Mouse (Mus musculus): Measurements from ENCODE around the gene Gm49486. TPM values are rescaled to one million over a fixed set of nuclear protein-coding genes. Genes with fewer than 3 reads are reported as not detected.

Gm49486 gene
- total RNA-seq, 2 experiments from 2014 or later = 0.13 TPM; not detected in 1

DNA sequence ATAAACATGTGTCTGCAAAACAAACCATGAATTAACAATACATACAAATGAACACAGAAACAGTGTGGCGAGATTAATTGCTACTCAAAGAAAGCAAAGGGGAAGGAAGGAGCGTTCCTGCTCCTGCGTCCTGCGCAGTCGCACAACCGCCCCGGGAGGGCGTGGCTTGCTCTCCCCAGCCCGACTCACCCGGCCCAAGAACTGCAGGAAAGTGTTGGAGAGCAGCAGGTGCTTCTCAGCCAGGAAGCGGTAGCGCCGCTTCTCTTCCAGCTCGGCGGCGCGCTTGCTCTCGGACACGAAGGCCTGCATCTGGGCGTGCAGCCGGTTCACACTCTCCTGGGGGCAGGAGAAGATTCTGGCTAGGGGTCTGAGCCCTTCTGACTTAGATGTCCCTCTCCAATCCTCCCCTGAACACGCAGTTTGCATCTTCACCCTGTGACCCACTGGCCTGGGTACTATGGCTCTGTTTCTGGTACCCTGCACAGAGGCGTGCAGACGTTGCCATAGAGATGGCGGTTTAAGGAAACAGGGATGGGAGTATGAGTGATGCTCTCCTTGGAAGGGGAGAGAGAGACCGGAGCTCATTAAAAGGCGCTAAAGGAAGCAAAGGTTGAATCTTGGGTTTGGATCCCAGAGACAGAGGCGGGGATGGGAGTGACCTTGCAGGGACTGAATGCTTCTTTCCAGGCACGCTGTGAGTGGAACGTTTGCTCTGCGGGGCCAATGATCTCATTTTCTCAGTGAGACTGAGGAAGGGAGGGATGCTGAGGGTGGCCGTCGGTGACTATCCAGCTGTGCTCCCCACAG, 41.3 kb downstream of the Gm49486 start:
- DNase-seq = peak; percentile 84 to 91

DNA sequence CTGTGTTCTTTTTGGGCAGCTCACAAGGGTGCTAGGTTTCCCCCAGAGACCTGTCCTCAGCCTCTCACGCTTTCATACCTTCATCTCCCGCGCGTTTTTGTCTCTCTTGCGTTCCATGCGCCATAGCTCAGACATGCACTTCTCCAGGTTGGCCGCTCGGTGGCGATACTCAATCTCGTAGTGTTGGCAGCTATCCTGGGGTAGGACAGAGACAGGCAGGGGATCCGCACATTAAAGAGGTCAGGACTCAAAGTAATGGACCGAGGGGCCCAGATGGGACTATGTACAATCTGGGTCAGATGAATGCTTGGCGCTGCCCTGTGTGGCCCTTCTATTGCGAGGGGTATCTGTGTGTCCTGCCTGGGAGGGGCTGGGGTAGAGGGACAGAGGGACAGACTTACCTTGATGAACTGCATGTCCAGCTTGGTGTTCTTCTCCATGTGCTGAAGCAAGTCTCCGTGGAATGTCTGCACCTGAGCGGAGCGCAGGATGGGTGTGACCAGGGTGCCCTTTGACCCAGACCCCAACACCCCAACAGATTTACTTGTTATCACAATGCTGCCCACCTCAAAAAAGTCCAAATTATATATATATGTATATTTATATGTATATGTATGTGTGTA, 42.0 kb downstream of the Gm49486 start:
- peak; percentile 48 to 51 for DNase-seq

DNA sequence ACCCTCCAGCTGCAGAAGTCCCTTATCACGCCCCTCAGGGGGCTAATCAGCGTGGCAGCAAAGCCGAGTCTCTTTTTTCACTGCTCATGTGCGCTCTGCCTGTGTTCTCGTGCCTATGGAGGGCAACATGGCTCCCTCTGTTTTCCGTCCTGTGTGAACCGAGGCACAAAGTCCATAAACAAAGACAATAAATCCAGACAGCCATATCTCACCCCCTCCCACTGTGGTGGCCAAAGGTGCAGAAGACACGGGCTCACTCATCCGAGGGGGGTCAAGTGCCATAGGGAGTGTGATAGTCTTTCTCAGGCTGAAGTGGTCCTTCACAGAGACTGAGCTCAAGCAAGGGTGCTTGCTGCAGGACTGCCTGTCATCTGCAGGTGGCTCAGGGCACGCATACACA, 43.8 kb downstream of the Gm49486 start:
- no peak for DNase-seq

DNA sequence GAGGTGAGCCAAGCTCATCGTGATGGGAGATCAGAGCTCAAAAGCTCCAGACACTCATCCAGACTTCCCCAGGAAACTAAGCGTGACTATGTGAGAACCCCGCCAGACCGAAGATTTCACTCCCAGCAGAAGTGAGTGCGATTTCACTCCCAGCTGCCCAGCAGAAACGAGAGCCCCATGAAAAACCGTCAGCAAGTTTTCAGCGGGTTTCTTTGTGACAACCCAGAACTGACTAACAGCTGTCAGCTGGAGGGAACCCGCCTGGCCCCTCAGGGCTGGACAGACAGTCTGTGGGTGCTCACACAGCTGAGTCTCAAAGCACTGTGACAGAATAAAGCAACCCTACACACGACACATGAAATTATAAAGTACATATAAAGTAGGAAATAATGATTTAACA, 48.5 kb downstream of the Gm49486 start:
- no peak for DNase-seq

DNA sequence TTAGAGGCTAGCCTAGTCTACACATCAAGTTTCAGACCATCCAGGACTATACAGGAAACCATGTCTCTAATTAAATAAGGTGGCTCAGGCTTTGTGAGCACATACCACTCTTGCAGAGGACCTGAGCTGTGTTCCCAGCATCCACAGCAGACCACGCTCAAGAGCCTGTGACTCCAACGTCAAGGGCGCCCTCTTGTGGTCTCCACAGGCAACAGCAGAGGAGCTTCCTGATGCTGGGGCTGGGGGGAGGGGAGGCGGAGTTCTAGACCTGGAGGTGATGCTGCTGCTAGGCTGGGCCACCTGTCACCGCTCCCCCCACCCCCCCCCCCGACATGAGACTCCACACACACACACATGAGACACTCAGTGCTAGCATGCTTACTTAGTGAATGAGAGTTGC, 51.0 kb downstream of the Gm49486 start:
- peak in 1 of 2 experiments; percentile 34 for DNase-seq

DNA sequence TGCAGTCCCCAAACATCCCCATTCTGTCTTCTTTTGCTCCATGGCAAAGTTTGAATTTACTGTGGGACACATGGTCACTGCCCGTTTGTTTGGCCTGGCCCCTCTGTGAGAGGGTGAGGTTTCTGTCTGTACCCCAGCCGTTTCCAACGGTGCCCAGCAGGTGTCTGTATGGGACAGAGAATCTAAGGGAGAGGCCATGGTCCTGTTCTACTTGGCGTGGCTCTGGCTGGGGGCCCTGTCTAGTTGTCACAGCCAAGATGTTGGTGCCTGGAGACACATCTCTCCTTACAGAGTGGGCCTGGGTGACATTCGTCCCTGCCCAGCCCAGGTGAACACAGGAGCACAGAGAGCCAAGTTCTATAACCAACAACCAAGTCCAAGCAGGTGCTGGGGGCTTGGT, 51.7 kb downstream of the Gm49486 start:
- DNase-seq = no peak

DNA sequence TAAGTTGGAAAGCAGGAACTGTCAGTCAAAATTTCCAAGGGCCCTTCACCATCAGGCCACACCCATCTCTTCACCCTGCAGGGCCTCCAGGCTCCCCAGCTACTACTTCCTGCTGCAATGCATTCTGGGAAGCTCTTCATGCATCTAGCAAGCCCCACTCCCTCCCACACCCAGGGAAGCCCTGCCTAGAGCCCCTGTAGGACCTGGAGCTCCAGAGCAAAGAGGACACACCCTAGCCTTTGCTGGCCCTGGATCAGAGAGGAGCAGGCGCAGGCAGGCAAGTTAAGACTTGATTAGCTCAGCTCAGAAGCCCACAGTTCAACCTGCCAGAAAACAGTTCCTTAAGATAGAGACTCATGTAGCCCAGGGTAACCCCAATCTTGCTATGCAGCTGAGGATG, 52.2 kb downstream of the Gm49486 start:
- DNase-seq = no peak

DNA sequence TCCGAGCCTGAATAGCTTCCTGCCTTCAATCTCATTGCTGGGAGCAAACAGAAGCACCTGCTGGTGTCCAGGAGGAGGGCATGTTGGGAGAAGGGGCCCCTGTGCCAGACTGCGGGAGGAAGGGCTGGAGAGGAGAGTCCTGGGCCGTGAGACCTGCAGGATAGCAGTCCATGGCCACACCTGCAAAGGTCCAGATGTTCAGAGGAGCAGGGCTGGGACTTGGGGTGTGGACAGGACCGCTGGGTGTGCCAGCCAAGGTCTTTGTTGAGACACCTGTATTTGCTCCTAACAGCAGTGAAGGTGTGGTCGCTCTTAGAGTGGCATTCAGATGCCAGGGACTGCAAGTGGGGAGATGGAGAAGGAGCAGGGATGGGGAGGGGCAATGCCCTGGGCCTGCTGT, 53.2 kb downstream of the Gm49486 start:
- no peak for DNase-seq

DNA sequence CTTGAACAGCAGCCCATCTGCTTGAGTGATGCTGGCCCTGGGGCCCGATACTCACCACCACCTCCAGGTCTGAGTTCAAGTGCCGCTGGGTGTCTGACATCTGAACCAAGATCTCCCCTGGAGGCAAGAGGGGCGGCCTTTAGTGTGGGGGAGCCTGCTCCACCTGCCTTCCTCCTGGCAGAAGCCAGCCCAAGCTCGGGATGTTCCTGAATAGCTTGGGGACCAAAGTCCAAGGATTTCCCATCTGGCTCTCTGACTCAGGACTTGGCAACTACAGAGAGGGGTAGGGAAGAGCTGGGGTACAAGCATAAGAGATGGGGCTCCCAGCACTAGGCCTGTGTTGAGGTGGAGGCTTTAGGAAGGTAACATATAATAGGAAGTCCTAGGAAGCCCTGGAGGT, 54.2 kb downstream of the Gm49486 start:
- no peak for DNase-seq

DNA sequence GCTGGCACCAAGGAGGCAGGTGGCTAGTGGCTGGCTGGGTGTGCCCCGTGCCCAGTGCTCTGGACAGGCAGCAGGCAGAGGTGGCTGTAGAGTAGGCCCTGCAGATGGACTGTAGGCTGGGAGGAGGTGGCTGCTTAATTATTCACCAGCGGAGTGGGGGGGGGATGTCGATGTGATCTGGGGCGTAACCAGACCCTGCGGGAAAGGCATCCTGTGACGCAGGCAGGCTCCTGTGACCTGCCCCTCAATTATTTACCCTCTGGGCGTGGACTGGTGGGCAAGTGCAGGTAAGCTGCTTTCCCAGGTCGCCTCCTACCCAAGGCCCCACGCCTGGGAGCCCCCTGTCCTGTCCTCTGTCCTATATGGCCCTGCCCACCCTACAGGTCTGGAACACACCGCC, 56.2 kb downstream of the Gm49486 start, which contains the start of gene Baiap2l2:
Baiap2l2 (minus strand) TSS at position 139 of the 400 bp plus-strand sequence.
- DNase-seq = no peak

DNA sequence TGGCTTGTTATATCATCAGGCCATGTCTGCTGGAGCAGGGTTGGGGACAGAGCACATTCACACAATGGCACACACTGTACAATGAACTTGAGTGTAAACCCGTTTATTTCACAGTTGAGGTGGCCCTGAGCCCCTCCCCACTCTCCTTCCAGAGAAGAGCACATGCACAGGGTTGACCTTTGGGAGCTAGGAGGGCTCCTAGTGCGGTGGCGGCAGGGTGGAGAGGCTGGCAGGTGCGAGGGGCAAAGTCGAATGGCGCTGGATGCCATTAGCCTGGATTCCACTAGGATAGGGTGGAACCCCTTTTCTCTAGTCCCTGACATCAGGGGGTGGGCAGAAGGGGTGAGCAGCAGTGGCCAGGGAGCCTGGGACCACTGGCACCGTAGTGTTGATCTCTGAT, 57.0 kb downstream of the Gm49486 start:
- no peak for DNase-seq

DNA sequence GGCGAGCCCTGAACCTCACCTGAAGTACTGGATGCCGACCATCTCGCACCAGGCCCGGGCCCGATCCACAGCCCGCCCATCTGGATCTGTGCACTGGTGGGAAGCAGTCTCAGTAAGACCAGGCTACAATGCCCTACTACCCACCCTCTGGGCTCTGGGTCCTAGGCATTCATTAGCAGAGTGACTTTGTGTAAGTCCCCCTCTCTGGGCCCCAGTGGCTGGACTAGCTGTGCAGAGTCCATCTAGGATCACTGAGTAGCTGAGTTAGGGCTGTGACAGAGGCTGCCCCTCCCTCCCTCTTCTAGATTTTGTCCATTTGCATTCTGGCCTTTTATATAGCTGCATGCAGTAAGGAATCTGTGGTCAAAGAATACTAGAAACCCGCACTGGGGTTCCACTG, 57.9 kb downstream of the Gm49486 start:
- no peak for DNase-seq

DNA sequence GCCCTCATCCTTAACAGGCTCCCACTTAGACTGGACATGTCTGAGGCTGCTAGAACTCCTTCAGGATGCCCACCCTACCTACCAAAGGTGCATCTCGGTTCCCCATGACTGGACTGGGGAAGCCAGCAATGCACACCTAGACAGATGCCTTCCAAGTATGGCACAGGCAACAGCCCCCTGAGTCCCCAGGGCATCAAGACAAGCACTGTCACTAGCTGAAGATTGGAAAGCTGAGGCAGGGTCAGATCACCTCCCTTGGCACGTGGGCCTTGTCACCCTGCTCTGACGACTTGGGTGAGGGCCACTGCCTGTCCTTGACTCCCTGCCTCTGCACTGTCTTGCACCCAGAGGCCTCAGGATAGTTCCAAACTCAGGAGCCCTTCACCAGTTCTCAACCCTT, 59.2 kb downstream of the Gm49486 start:
- DNase-seq = no peak

DNA sequence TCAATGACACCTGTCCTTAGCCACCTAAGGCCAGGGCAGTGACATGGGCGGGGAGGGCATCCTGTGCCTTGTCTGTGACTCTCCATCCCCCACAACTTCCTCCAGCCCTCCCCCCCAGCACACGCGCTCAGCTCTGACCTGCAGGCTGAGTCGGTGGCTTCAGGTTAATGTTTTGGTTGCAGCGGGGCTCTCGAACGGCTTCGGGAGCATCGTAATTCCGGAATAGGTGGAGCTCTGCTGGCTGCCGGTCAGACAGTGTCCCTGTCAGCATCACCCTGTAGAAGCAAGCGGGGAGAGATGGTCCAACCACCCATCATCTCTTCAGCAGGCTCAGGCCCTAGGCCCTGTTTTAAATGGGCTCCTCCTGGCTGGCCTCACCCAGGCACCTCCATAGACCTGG, 60.2 kb downstream of the Gm49486 start:
- no peak for DNase-seq

DNA sequence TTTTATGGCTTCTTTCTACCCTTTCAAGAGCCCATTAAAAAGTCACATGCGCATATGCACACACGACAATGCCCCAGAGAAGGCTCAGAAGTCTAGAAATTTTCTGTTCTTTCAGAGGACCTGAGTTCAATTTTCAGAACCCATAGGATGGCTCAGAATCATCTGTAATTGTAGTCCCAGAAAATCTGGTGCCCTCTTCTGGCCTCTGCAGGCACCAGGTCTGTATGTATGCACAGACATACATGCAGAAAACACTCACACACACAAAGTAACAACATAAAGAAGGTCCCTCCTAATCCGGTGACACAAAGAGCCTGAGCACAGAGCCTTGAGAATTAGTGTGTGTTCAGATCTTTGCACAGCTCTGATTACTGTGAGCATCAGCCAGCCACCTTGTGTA, 61.1 kb downstream of the Gm49486 start:
- DNase-seq = no peak

DNA sequence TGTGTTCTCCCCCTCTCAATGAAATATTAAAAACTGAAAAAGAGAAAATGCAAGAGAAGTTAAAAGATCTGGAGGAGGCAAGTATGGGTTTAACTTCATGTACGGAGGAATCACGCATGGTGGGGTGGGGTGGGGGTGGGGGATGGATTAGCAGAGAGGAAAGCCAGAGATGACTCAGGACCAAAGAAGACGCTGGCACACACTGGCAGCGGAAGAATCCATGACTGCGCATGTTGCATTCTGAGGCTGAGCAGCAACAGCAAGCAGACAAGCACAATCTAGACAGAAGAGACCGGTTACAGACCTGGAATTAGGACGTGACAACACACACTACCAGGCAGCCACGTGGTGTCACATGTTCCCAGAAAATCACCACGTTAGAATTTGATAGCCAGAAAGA, 63.6 kb downstream of the Gm49486 start:
- no peak for DNase-seq

DNA sequence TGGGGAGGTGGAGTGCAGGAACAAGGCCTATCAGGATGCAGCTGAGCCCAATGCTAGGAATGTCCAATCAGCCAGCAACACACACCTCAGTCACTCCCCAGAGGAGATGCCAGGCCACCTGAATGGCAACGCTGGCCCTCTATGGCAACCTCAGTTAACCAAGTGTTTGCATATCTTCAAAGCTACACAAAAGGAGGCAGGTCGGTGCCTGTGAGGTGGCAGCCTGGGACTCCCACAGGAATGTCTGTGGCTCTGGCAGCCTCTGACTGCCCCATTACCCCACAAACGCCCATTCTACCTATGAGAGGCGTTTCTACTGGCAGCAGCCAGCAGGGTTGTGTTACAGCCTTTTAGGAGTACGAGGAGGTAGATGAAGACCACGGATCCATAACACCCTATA, 69.4 kb downstream of the Gm49486 start:
- DNase-seq = no peak

DNA sequence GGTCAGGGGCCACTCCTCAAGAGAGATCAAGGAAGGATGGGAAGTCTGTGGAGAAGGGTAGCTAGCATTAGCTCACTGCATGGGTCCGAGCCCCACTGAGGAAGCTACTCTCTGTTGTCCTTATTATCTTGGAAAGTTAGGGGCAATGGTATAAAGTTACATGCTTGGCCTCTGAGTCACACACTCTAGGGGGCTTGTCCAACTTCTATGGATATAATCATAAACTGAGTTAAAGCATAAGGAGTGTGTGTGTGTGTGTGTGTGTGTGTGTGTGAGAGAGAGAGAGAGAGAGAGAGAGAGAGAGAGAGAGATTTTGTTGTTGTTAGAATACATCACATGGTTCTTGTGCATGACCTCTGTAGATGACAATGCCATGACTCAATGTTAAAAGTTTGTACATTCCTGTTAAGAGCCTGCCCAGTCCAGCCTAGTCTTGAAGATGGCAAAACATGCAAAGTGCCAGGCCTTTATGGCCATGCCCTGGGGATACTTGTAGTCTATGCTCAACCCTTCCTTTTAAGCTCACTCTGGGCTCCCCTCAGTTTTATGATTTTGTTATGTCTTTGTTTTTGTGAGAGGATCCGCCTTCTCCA, 70.5 kb downstream of the Gm49486 start:
- no peak for DNase-seq

DNA sequence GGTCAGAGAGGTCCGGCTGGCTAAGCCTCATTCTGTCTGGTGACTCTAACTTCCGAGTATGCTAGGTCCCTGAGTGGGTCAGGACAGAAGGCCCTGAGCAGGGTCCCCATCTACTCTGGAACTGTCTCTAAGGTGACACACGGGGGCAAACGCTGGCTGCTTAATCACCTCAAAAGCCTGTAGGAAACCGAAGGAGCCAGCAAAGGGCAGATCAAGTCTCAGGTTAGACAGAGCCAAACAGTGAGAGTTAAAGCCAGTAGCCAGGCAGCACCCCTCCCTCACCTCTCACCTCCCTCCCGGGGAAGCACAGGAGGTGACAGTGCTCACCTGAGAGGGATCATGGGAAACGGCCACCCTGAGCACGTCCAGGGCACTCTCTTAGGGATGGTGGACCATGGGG, 74.5 kb downstream of the Gm49486 start:
- no peak for DNase-seq

DNA sequence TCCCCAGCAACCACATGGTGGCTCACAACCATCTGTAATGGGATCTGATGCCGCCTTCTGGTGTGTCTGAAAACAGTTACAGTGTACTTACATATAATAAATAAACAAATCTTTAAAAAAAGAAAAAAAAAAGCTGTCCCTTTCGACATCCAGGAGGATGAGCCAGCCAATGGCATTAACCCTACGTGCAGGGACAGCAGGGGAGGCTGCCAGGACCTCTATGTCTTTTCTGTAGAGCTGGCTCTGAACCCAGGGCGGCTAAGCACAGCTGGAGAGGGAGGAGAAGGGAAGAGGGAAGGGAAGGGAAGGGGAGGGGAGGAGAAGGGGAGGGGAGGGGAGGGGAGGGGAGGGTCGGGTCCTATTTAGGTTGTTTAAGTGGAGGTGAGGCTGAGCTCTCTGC, 75.6 kb downstream of the Gm49486 start:
- DNase-seq = no peak

DNA sequence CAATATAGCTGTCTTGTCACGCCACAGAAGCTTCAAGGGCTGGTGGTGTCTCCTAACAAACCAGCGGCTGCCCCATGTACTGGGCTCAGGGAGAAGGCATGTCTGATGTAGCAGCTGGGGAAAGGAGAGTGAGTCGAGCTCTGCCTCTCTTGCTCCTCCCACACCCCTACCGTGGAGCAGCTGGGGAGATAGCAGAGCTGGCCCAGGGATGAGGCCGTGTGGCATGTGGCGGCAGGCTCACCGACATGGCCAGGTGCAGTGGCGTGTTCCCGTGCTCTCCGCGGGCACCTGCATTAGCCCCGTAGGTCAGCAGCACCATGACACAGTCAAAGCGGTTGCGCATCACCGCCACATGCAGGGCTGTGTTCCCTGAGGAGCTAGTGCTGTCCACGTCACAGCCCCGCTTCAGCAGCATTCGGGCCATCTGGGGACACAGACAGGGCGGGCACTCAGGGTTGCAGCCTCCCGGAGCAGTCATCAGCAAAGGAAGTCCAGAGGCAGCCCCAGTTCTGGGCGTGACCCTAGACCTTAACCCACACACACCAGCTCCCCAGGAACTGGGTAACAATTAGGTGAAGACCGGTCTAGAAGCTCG, 76.9 kb downstream of the Gm49486 start:
- DNase-seq = no peak

Data from adrenal gland, postnatal 36 days (tissue).